Mouse (Mus musculus) stomach, postnatal 0 days (tissue): ENCODE data around the gene Btbd19.

Experiments
- CTCF ChIP-seq: IDR thresholded peaks from 2 replicates; pipeline ENCODE4 v1.5.1; 2016; ENCODE audit warnings: antibody characterized with exemption, low read depth, mild to moderate bottlenecking, moderate library complexity
- EP300 ChIP-seq: optimal IDR thresholded peaks from 2 replicates; pipeline ENCODE3; 2016; ENCODE audit warnings: antibody characterized with exemption

DNA sequence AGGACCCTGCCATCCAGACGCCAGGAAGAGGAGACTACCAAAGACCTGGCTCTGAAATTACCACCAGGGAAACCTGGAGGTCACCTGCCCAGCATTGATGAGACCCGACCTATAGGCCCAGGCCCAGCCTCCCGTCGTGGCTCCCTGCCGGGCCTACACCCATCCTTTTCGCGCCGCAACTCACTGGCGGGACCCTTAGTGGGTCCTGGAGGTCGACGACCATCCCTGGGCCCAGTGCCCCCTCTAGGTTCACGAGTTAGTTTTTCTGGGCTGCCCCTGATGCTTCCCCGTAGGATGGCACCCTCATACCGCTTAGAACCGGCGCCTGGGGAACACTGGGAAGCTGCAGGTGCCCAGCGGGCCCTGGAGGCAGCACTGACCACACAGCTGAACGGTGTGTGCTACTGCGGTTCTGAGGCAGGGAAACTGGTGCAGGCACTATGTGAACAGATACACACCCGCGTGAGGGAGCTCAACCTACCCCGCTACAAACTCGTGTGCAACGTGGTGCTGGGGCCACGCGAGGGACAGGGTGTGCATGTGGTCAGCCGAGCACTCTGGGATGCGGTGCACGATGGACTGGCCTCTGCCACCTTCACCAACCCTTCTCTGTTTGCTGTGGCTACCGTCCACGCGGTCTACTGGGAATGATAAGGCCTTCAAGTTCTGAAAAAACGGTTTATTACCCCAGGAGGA lies 2.6 kb upstream of the Btbd19 start:
- TF ChIP-seq CTCF (no peak), EP300 (no peak)
